Comparison of ENCODE assay signal across 9 mouse cellular contexts in genomic region chr1:40116422-40116821, GRCm38 (mm10). TPM values are rescaled to one million over a fixed set of nuclear protein-coding genes. Genes with fewer than 3 reads are reported as not detected.
A peak's percentile ranks its signal among the peaks of the same experiment; 100 is the strongest.
DNase-seq lines count a peak whose midpoint lies in the region; ATAC-seq and TF ChIP-seq lines count a peak whose summit lies in the region.
"Had no signal": no experiment of that assay in that cellular context is flagged by ENCODE, and none has a peak within 500 bp of the region (broad histone marks: within the 10 kb centered on the region; RNA-seq: fewer than 3 reads in every experiment).

No protein-coding gene starts in this region.

- no peaks in the 10 kb centered on the region for H3K27me3 ChIP-seq in ES-Bruce4 (ENCODE audit: control insufficient read depth, insufficient read depth, low read length, poor library complexity, severe bottlenecking)
- H3K27me3 ChIP-seq in forebrain, embryonic 12.5 days: no peaks in the 10 kb centered on the region
- no peaks in the 10 kb centered on the region for H3K27me3 ChIP-seq in liver, postnatal 0 days (ENCODE audit: insufficient read depth, low read length)
- H3K27me3 ChIP-seq: limb, embryonic 15.5 days had no signal

- H3K4me2 ChIP-seq in forebrain, embryonic 12.5 days: no peak overlapping the region
- no peak overlapping the region for H3K4me2 ChIP-seq in liver, postnatal 0 days (ENCODE audit: low read depth, low read length)
- H3K4me2 ChIP-seq: limb, embryonic 15.5 days had no signal

- no peak for TF ChIP-seq POLR2A in ES-Bruce4 (IDR thresholded peaks at IDR 0.05; ENCODE audit: insufficient read depth, low read length)

- no peak for TF ChIP-seq EP300 in ES-Bruce4 (IDR thresholded peaks at IDR 0.05; ENCODE audit: insufficient read depth, low read depth, low read length)
- no peak for TF ChIP-seq EP300 in liver, postnatal 0 days (IDR thresholded peaks at IDR 0.05; ENCODE audit: low read depth)

- no peaks in the 10 kb centered on the region for H3K4me1 ChIP-seq in ES-Bruce4 (ENCODE audit: control insufficient read depth, insufficient read depth, low read length)
- peaks cover 6% of the 10 kb centered on the region; the same call in 1 of the 2 replicates for H3K4me1 ChIP-seq in forebrain, embryonic 12.5 days
- H3K4me1 ChIP-seq in liver, postnatal 0 days (ENCODE audit: insufficient read depth): no peaks in the 10 kb centered on the region

- H3K36me3 ChIP-seq in ES-Bruce4 (ENCODE audit: control insufficient read depth, insufficient read depth, low read length, poor library complexity, severe bottlenecking): no peaks in the 10 kb centered on the region
- H3K36me3 ChIP-seq in forebrain, embryonic 12.5 days (replicated peaks): no peaks in the 10 kb centered on the region
- no peaks in the 10 kb centered on the region for H3K36me3 ChIP-seq in liver, postnatal 0 days (replicated peaks; ENCODE audit: insufficient read depth, low read length)
- H3K36me3 ChIP-seq: limb, embryonic 15.5 days had no signal

- peaks cover 7% of the 10 kb centered on the region; the same call in 1 of the 2 replicates for H3K9me3 ChIP-seq in ES-Bruce4 (replicated peaks; ENCODE audit: control insufficient read depth, insufficient read depth, low read length, poor library complexity, severe bottlenecking)
- no peaks in the 10 kb centered on the region for H3K9me3 ChIP-seq in forebrain, embryonic 12.5 days
- H3K9me3 ChIP-seq in liver, postnatal 0 days (ENCODE audit: low read length): no peaks in the 10 kb centered on the region
- H3K9me3 ChIP-seq: limb, embryonic 15.5 days had no signal

- 5% methylated on average over 7 of the region's 8 CpGs for WGBS in forebrain, embryonic 12.5 days
- WGBS in large intestine, adult 2 months: 4% methylated on average over 8 of the region's 8 CpGs
- 5% methylated on average over 8 of the region's 8 CpGs for WGBS in liver, postnatal 0 days (ENCODE audit: insufficient replicate concordance)

- ATAC-seq in forebrain, embryonic 12.5 days (ENCODE audit: low FRiP score): 0 out of 2 replicates have a peak, but pooled peaks have one; percentile 51
- peak; percentile 86 for ATAC-seq in liver, postnatal 0 days

- H3K4me3 ChIP-seq in ES-Bruce4 (ENCODE audit: low read depth, low read length): no peak overlapping the region
- no peak overlapping the region for H3K4me3 ChIP-seq in forebrain, embryonic 12.5 days (replicated peaks)
- H3K4me3 ChIP-seq in liver, postnatal 0 days (ENCODE audit: low read depth, low read length): no peak overlapping the region
- H3K4me3 ChIP-seq: limb, embryonic 15.5 days had no signal

- H3K9ac ChIP-seq in ES-Bruce4 (ENCODE audit: low read depth, poor library complexity, severe bottlenecking): no peak overlapping the region
- no peak overlapping the region for H3K9ac ChIP-seq in forebrain, embryonic 12.5 days
- H3K9ac ChIP-seq in liver, postnatal 0 days (replicated peaks): no peak overlapping the region
- H3K9ac ChIP-seq: limb, embryonic 15.5 days had no signal

- no peak overlapping the region for H3K27ac ChIP-seq in ES-Bruce4 (ENCODE audit: insufficient read depth, low read length)
- H3K27ac ChIP-seq in forebrain, embryonic 12.5 days: no peak overlapping the region
- H3K27ac ChIP-seq in liver, postnatal 0 days (ENCODE audit: low read depth): no peak overlapping the region
- H3K27ac ChIP-seq: limb, embryonic 15.5 days had no signal

- TF ChIP-seq CTCF in ES-Bruce4 (IDR thresholded peaks at IDR 0.05; ENCODE audit: low read depth, low read length): peak; percentile 87
- peak; percentile 94 for TF ChIP-seq CTCF in liver, postnatal 0 days (IDR thresholded peaks at IDR 0.05; ENCODE audit: low read depth)

- DNase-seq in c-Kit-positive CD71-negative TER-119-negative erythroid progenitor cells, embryonic 14.5 days (ENCODE audit: low read depth): peak; percentile 86
- peak; percentile 72 for DNase-seq in heart, postnatal 25 days (ENCODE audit: low spot score)
- peak; percentile 70 for DNase-seq in large intestine, adult 2 months (ENCODE audit: low read depth, low spot score)
- DNase-seq in liver, postnatal 0 days: peak; percentile 89
- DNase-seq in ovary, postnatal 10 days (ENCODE audit: low spot score): peak; percentile 70
- peak; percentile 84 for DNase-seq in thymus, postnatal 0 days (ENCODE audit: low spot score)

- intact Hi-C loops in heart, postnatal 25 days (cut with DNase I): loop anchor here (2.0 to 5.0 kb wide), 5 partner anchors 56 to 426 kb away; no protein-coding TSS in a partner anchor

RNA-seq across cellular contexts. Expression of gene Il1r2, which starts 42.5 kb away (rescaled TPM):
- polyA plus RNA-seq in ES-Bruce4 (2011; ENCODE audit: insufficient read depth, insufficient read length, low read depth, missing spikeins): not detected in 2 replicates
- polyA plus RNA-seq in forebrain, embryonic 12.5 days (2016; fragmentation: Nextera tagmentation; extraction: Ambion mirVana): 0.40 and 0.47 TPM in 2 replicates
- total RNA-seq in heart, postnatal 25 days (2021): not detected
- polyA plus RNA-seq in large intestine, adult 2 months (2012; rRNA removed): 1.9 and 2.4 TPM in 2 replicates
- 2.7 and 3.4 TPM in 2 replicates for polyA plus RNA-seq in liver, postnatal 0 days (2015; fragmentation: Nextera tagmentation; extraction: Ambion mirVana)
- 10.3 and 10.7 TPM in 2 replicates for polyA plus RNA-seq in thymus, postnatal 0 days (2015; fragmentation: Nextera tagmentation; extraction: Ambion mirVana)
